Mouse (Mus musculus): Measurements from ENCODE around the gene Gm20388. TPM values are rescaled to one million over a fixed set of nuclear protein-coding genes. Genes with fewer than 3 reads are reported as not detected.

Gm20388 gene
- polyA plus RNA-seq, 1 experiment = 0.36 TPM

DNA sequence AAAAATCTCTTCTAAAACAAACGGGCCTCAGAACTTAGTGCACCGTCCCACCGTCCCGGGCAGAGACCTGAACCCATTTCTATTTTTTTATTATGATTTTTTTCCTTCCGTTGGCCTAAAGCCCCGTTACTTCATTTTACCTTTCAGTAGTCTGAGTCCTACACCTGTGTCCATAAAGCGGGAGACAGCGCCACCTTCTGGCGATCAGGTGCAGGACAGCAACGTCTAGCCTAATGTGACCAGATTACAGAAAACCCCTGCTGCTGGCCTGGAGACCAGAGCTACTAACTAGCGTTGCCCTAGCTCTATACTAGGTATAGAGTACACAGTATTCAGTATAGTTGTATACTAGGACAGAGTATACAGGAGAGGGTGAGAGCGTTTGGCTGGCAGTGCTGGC lies 1602.8 kb downstream of the Gm20388 start:
- no peaks in the 10 kb centered on the region for H3K36me3 ChIP-seq (ENCODE audit: control insufficient read depth)
- TF ChIP-seq GATA1 (IDR thresholded peaks at IDR 0.05; ENCODE audit: low read length) (no peak), TAL1 (IDR thresholded peaks at IDR 0.05; ENCODE audit: low read length) (no peak)
- H3K27me3 ChIP-seq (ENCODE audit: control insufficient read depth) = no peaks in the 10 kb centered on the region
- no peaks in the 10 kb centered on the region for H3K4me1 ChIP-seq (ENCODE audit: control insufficient read depth)
- H3K9me3 ChIP-seq (ENCODE audit: control insufficient read depth, low read length) = no peaks in the 10 kb centered on the region
- H3K4me3 ChIP-seq (replicated peaks) = no peak overlapping the region

DNA sequence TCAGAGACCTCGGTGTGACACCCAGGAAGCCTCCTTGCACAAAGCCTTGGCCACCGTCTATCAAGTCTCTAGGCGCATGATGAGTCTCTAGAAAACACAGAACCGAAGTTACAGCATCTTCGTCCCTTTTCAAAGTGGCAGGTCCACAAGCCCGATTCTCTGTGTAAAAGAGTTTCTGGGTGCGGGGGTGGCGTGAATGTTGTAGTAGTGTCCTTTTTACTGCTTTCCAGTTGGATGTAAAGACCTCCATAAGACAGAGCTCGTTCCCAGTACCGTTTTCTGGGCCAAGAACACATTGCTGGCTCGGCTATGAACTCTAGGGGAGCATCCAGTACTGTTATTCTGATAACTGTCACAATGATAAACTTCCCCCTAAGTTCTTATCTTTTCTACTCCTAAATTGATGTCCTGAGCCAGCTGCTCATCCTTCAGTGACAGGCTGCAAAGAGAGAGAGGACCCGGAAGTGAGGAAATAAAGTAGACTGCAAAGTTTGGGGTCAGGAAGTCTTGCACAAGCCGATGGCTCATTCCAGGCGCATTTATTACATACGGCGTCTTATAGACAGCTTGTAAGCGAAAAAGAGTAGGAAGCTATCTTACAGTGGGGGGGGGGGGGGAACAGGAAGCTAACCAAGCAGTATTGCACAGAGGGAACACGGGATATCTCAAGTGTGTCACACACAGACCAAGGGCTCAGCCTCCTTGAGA lies 1614.6 kb downstream of the Gm20388 start:
- no peaks in the 10 kb centered on the region for H3K4me1 ChIP-seq (ENCODE audit: control insufficient read depth)
- no peaks in the 10 kb centered on the region for H3K36me3 ChIP-seq (ENCODE audit: control insufficient read depth)
- H3K9me3 ChIP-seq (ENCODE audit: control insufficient read depth, low read length) = no peaks in the 10 kb centered on the region; the same call in 1 of the 2 replicates
- H3K4me3 ChIP-seq (replicated peaks) = no peak overlapping the region
- TF ChIP-seq GATA1 (IDR thresholded peaks at IDR 0.05; ENCODE audit: low read length) = no peak
- no peaks in the 10 kb centered on the region for H3K27me3 ChIP-seq (ENCODE audit: control insufficient read depth)

DNA sequence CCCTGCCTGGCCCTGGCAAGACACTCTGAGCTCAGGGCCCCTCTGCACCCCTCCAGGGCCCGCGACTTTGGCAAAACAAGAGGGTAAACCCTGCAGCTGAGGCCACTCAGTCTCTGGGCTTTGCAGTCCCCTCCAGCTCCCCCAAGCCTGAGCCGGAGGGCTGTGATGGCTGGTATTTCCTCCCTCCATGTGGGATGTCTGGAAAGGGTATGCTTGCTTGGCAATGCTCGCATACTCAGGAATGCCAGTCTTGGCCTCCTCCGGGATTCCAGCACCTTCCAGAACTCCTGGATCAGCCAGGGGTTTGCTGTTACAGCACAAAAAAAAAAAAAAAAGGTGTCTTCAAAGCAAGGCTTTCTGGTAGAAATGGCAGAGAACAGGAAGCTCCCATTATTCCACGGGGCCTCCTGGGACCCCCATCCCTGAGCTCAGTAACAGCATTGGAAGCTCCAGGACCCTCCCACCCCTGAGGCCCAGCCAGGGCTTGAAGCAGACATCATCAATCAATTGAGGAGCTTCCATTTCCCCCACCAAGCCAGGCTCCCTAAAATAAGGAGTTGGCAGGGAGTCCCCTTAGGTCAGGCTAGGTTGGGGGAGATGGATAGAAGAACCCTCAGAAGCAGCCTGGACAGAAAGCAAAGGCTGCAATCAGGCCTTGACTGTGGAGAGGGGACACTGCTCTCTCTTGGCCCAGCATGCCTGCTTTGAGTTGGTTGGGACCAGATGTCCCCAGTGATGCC lies 1616.3 kb downstream of the Gm20388 start:
- H3K9me3 ChIP-seq (ENCODE audit: control insufficient read depth, low read length) = no peaks in the 10 kb centered on the region
- no peaks in the 10 kb centered on the region for H3K27me3 ChIP-seq (ENCODE audit: control insufficient read depth)
- no peak for TF ChIP-seq GATA1 (IDR thresholded peaks at IDR 0.05; ENCODE audit: low read length)
- TF ChIP-seq TAL1 (IDR thresholded peaks at IDR 0.05; ENCODE audit: low read length) = no peak
- H3K4me3 ChIP-seq (replicated peaks) = no peak overlapping the region
- H3K4me1 ChIP-seq (ENCODE audit: control insufficient read depth) = no peaks in the 10 kb centered on the region
- H3K36me3 ChIP-seq (ENCODE audit: control insufficient read depth) = no peaks in the 10 kb centered on the region

DNA sequence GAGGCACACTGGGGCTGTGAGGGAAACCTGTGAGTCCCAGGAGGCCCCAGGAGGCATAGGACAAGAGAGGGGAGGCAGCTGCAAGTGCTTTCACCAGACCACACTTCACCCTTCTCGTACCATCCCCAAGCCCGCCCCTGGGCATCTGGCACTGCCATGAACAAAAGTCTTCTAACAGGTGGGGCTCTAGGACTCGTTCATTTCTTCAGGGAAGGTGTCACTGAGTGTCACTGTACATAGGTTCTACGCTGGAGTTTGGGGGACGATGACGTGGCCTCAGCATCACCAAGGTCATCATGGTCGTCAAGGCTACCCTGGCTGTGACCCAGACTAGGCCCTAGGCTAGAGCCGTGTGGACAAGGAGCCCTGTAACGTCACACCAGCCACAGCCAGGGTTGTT lies 1617.1 kb downstream of the Gm20388 start:
- H3K9me3 ChIP-seq (ENCODE audit: control insufficient read depth, low read length) = no peaks in the 10 kb centered on the region
- TF ChIP-seq GATA1 (IDR thresholded peaks at IDR 0.05; ENCODE audit: low read length) = no peak
- no peak for TF ChIP-seq TAL1 (IDR thresholded peaks at IDR 0.05; ENCODE audit: low read length)
- no peaks in the 10 kb centered on the region for H3K27me3 ChIP-seq (ENCODE audit: control insufficient read depth)
- H3K36me3 ChIP-seq (ENCODE audit: control insufficient read depth) = no peaks in the 10 kb centered on the region
- H3K4me3 ChIP-seq (replicated peaks) = no peak overlapping the region
- no peaks in the 10 kb centered on the region for H3K4me1 ChIP-seq (ENCODE audit: control insufficient read depth)

DNA sequence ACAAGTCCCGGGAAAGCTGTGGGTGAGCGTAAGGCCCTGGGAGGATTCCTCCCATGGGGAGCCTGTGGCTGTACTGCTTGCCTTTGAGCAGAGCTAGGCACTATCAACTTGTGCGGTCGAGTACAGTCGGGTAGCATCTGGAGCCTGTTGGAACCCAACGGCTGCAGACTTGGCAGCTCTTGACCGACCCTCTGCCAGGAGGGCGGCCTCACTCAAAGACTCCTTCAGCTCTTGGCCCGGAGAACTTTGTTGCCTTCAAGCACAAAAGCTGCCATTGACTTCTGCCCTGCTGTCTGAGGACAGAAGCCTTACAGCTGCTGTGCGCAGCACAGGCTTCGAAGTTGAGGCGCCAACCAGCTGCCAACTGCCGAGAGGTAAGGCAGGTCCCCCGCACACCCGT lies 1618.1 kb downstream of the Gm20388 start:
- Histone ChIP-seq H3K36me3 (ENCODE audit: control insufficient read depth) (no peaks in the 10 kb centered on the region), H3K4me3 (replicated peaks) (no peak overlapping the region), H3K4me1 (ENCODE audit: control insufficient read depth) (no peaks in the 10 kb centered on the region), H3K27me3 (ENCODE audit: control insufficient read depth) (no peaks in the 10 kb centered on the region; the same call in 1 of the 2 replicates), H3K9me3 (ENCODE audit: control insufficient read depth, low read length) (no peaks in the 10 kb centered on the region)
- TF ChIP-seq TAL1 (IDR thresholded peaks at IDR 0.05; ENCODE audit: low read length) (no peak), GATA1 (IDR thresholded peaks at IDR 0.05; ENCODE audit: low read length) (no peak)

DNA sequence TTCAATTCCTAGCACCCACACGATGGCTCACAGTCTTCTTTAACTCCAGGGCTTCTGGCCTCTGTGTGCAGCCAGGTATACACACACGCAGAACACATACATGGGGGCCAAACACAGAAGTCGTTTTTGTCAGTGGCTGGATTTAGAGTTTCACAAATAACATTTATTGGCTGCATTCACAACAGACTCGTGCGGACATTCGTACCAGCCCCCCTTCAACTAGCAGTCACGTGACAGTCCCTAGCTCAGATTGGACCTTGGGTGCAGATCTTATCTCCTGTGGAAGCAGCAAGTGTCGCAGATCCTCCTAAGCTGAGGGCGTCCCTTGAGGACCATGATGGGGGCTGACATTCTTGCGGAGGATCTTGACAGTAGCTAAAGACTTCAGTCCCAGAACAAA lies 1620.0 kb downstream of the Gm20388 start:
- Histone ChIP-seq H3K4me1 (ENCODE audit: control insufficient read depth) (no peaks in the 10 kb centered on the region), H3K27me3 (ENCODE audit: control insufficient read depth) (no peaks in the 10 kb centered on the region; the same call in 1 of the 2 replicates), H3K9me3 (ENCODE audit: control insufficient read depth, low read length) (no peaks in the 10 kb centered on the region), H3K4me3 (replicated peaks) (no peak overlapping the region), H3K36me3 (ENCODE audit: control insufficient read depth) (no peaks in the 10 kb centered on the region)
- TF ChIP-seq TAL1 (IDR thresholded peaks at IDR 0.05; ENCODE audit: low read length) (no peak), GATA1 (IDR thresholded peaks at IDR 0.05; ENCODE audit: low read length) (no peak)

DNA sequence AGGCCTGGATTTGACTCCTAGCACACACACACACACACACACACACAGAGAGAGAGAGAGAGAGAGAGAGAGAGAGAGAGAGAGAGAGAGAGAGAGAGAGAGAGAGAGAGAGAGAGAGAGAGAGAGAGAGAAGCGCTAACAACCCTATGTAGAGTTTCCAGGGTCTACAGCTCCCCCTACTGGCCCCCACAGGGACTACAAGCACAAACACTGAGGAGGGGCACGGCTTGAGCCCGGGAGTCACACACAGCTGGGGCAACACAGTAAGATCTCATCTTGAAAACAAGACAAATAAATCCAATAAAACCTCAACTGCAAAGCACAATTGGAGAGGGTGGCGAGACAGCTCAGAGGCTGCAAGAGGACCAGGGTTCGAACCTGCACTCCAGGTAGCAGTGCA lies 1621.7 kb downstream of the Gm20388 start:
- Histone ChIP-seq H3K36me3 (ENCODE audit: control insufficient read depth) (no peaks in the 10 kb centered on the region), H3K9me3 (ENCODE audit: control insufficient read depth, low read length) (no peaks in the 10 kb centered on the region), H3K4me1 (ENCODE audit: control insufficient read depth) (no peaks in the 10 kb centered on the region), H3K4me3 (replicated peaks) (no peak overlapping the region), H3K27me3 (ENCODE audit: control insufficient read depth) (no peaks in the 10 kb centered on the region; the same call in 1 of the 2 replicates)
- TF ChIP-seq GATA1 (IDR thresholded peaks at IDR 0.05; ENCODE audit: low read length) (no peak), TAL1 (IDR thresholded peaks at IDR 0.05; ENCODE audit: low read length) (no peak)

DNA sequence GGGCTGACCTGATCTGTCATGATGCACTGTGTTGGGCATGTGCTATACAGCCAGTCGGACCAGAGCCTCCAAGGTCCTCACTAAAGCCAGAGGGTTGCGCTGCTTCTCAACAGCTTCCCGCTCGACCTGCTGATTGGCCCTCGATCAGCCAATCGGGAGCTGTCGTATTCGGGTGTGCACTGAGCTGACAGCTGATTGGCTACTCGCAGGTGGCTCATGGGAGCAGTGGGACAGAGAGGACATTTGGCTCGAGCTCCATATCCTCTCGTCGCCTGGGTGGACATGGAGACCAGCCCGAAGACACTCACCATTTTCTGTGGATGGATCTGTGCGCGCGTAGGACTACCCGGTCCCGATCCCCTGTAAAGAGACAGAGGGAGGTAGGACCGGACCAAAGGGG lies 1631.2 kb downstream of the Gm20388 start:
- H3K27me3 ChIP-seq (ENCODE audit: control insufficient read depth) = no peaks in the 10 kb centered on the region; the same call in 1 of the 2 replicates
- H3K9me3 ChIP-seq (ENCODE audit: control insufficient read depth, low read length) = peaks cover 10% of the 10 kb centered on the region
- TF ChIP-seq GATA1 (IDR thresholded peaks at IDR 0.05; ENCODE audit: low read length) (no peak), TAL1 (IDR thresholded peaks at IDR 0.05; ENCODE audit: low read length) (no peak)
- H3K4me3 ChIP-seq (replicated peaks) = no peak overlapping the region
- H3K4me1 ChIP-seq (ENCODE audit: control insufficient read depth) = peaks cover 2% of the 10 kb centered on the region; the same call in 1 of the 2 replicates
- H3K36me3 ChIP-seq (ENCODE audit: control insufficient read depth) = no peaks in the 10 kb centered on the region

DNA sequence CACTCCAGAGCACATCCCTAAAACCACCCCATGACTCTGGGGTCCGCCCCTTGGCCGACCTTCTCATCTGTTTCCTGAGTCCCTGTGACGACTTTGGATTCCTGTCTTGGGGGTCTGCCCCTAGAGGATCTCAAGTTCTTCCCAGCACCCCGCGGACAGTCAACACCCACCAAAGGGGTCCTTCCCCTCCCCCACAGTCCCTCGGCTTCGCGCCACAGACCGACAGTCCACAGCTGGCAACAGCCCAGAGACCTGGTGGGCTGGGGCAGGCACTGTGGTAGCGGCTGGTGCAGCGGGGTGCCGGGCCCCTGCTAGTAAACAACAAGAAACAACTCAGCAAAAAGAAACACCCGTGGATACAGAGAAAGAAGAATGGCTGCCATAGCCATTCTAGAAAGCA lies 1632.3 kb downstream of the Gm20388 start:
- Histone ChIP-seq H3K36me3 (ENCODE audit: control insufficient read depth) (no peaks in the 10 kb centered on the region), H3K4me1 (ENCODE audit: control insufficient read depth) (peaks cover 4% of the 10 kb centered on the region; the same call in 1 of the 2 replicates), H3K9me3 (ENCODE audit: control insufficient read depth, low read length) (peaks cover 10% of the 10 kb centered on the region), H3K27me3 (ENCODE audit: control insufficient read depth) (no peaks in the 10 kb centered on the region; the same call in 1 of the 2 replicates), H3K4me3 (replicated peaks) (no peak overlapping the region)
- TF ChIP-seq TAL1 (IDR thresholded peaks at IDR 0.05; ENCODE audit: low read length) = no peak
- no peak for TF ChIP-seq GATA1 (IDR thresholded peaks at IDR 0.05; ENCODE audit: low read length)

All from erythroblast, embryonic 14.5 days (primary cell).